Mouse (Mus musculus): ENCODE results near the gene Krt75. TPM values are rescaled to one million over a fixed set of nuclear protein-coding genes. Genes with fewer than 3 reads are reported as not detected.
"Not testable (repeated sequence)": the region's sequence is repeated elsewhere in the genome, so short reads cannot be mapped to it uniquely, and the experiment has no call there.

Krt75 gene
- polyA plus RNA-seq, 1 experiment, result not detected

- Histone ChIP-seq H3K4me3 (no peak overlapping the region), H3K79me2 (ENCODE audit: control insufficient read depth, insufficient read depth) (no peaks in the 10 kb centered on the region), H3K4me2 (ENCODE audit: low read depth) (no peak overlapping the region), H3ac (ENCODE audit: control insufficient read depth, insufficient read length) (no peak overlapping the region), H3K36me3 (ENCODE audit: control insufficient read depth, insufficient read depth) (no peaks in the 10 kb centered on the region), H3K27me3 (ENCODE audit: control insufficient read depth, insufficient read depth, insufficient read length) (peaks cover 5% of the 10 kb centered on the region)
- TF ChIP-seq CEBPB (IDR thresholded peaks at IDR 0.05; ENCODE audit: insufficient read depth, poor library complexity, severe bottlenecking), result no peak
Observed at GRCm38 (mm10) chr15:101519792-101520191, 53.9 kb downstream of the Krt75 start.

GRCm38 (mm10) chr15:101517161-101517560 lies 56.5 kb downstream of the Krt75 start, which contains the start of gene Gm49425:
TSS of gene Gm49425 (minus strand) at chr15:101517261.
- H3K79me2 ChIP-seq (ENCODE audit: control insufficient read depth, insufficient read depth); H3K4me2 ChIP-seq (ENCODE audit: low read depth); H3K36me3 ChIP-seq (ENCODE audit: control insufficient read depth, insufficient read depth); H3K4me3 ChIP-seq; H3ac ChIP-seq (ENCODE audit: control insufficient read depth, insufficient read length): not testable (repeated sequence)
- H3K27me3 ChIP-seq (ENCODE audit: control insufficient read depth, insufficient read depth, insufficient read length), result peaks cover 10% of the 10 kb centered on the region

Other genes with a start within 250 kb of the Krt75 start
- gene Krt80, start 203.7 kb downstream of the Krt75 start, polyA plus RNA-seq (2012; fragmentation: generic; extraction: Trizol), result 7.7 TPM
- 0.04 TPM for gene Krt7, start 162.9 kb downstream of the Krt75 start, polyA plus RNA-seq (2012; fragmentation: generic; extraction: Trizol)
- not detected for gene Krt87, start 135.1 kb downstream of the Krt75 start, polyA plus RNA-seq (2012; fragmentation: generic; extraction: Trizol)
- gene Krt88, start 126.2 kb downstream of the Krt75 start, polyA plus RNA-seq (2012; fragmentation: generic; extraction: Trizol), result not detected
- gene Krt81, start 110.2 kb downstream of the Krt75 start, polyA plus RNA-seq (2012; fragmentation: generic; extraction: Trizol), result not detected
- gene Krt86, start 100.4 kb downstream of the Krt75 start, polyA plus RNA-seq (2012; fragmentation: generic; extraction: Trizol), result not detected
- gene Krt83, start 82.4 kb downstream of the Krt75 start, polyA plus RNA-seq (2012; fragmentation: generic; extraction: Trizol), result not detected
- not detected for gene Gm49425, start 56.6 kb downstream of the Krt75 start, polyA plus RNA-seq (2012; fragmentation: generic; extraction: Trizol)
- not detected for gene Krt84, start 41.1 kb downstream of the Krt75 start, polyA plus RNA-seq (2012; fragmentation: generic; extraction: Trizol)
- not detected for gene Krt82, start 23.2 kb downstream of the Krt75 start, polyA plus RNA-seq (2012; fragmentation: generic; extraction: Trizol)
- gene Krt90, start 11.0 kb downstream of the Krt75 start, polyA plus RNA-seq (2012; fragmentation: generic; extraction: Trizol), result not detected
- not detected for gene Gm5414, start 54.3 kb upstream of the Krt75 start, polyA plus RNA-seq (2012; fragmentation: generic; extraction: Trizol)
- gene Gm5478, start 73.5 kb upstream of the Krt75 start, polyA plus RNA-seq (2012; fragmentation: generic; extraction: Trizol), result not detected
- gene Krt6b, start 106.4 kb upstream of the Krt75 start, polyA plus RNA-seq (2012; fragmentation: generic; extraction: Trizol), result not detected
- gene Krt6a, start 120.4 kb upstream of the Krt75 start, polyA plus RNA-seq (2012; fragmentation: generic; extraction: Trizol), result not detected
- 0.02 TPM for gene Krt5, start 139.0 kb upstream of the Krt75 start, polyA plus RNA-seq (2012; fragmentation: generic; extraction: Trizol)
- gene Krt71, start 169.2 kb upstream of the Krt75 start, polyA plus RNA-seq (2012; fragmentation: generic; extraction: Trizol), result not detected
- not detected for gene Krt72, start 212.6 kb upstream of the Krt75 start, polyA plus RNA-seq (2012; fragmentation: generic; extraction: Trizol)
- gene Krt73, start 228.4 kb upstream of the Krt75 start, polyA plus RNA-seq (2012; fragmentation: generic; extraction: Trizol), result not detected
- not detected for gene Krt2, start 244.3 kb upstream of the Krt75 start, polyA plus RNA-seq (2012; fragmentation: generic; extraction: Trizol)